Mouse (Mus musculus) activated CD4-positive, CD25-positive, alpha-beta regulatory T cell, adult 4 months (primary cell): ENCODE data around the gene Pbx2. TPM values are rescaled to one million over a fixed set of nuclear protein-coding genes. Genes with fewer than 3 reads are reported as not detected.

Experiments used
- ATAC-seq: one replicate; pipeline ENCODE4 v1.8.0; 2017
- polyA plus RNA-seq, 2 experiments: library from polyadenylated mRNA; unstranded; fragments of 100-300 nt; shearing (Covaris generic); gene quantifications; one replicate each; pipeline ENCODE4 v1.2.1; 2017

The Pbx2 gene
- polyA plus RNA-seq, 2 experiments from 2014 or later = 8.5 to 10.2 TPM

GRCm38 (mm10) chr17:34630761-34631301 lies 39.8 kb downstream of the Pbx2 start:
- ATAC-seq = no peak

DNA sequence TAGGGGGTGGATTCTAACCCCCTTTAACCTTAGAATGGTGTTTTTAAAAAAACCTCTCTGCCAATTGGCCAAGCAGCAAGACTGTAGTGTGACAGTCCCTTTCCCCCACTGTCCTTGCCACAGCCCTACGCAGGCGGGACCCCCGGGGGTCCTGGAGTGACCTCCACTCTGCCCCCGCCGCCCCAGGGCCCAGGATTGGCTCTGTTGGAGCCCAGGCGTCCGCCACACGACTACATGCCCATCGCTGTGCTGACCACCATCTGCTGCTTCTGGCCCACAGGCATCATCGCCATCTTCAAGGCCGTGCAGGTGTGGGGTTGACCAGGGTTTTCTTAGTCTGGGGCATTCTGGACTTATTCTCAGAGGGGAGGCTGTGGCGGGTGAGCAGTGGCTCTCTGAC lies 40.6 kb downstream of the Pbx2 start:
- ATAC-seq = no peak

DNA sequence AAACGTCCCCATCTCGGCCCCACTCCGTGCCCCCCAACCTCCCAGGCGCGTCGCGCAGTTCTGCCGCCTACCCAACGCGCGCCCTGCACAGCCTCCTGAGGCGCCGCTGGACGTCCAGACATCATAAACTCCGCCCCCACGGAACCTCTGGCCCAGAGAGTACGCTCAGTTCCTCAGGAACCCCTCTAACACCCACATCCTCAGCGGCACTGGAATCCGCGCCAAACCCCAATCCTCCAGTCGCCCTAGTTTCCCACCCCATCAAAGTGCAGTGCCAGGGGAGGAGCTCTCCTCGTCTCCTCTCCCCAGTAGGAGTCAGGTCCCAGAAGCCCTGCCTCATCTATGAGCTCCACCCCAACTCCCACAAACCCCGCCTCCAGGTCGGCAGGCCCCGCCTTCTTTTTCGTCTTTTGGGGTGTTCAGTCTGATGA lies 41.2 kb downstream of the Pbx2 start:
- ATAC-seq = peak; percentile 44

GRCm38 (mm10) chr17:34635671-34636070 lies 44.6 kb downstream of the Pbx2 start:
- no peak for ATAC-seq

GRCm38 (mm10) chr17:34637459-34637858 lies 46.4 kb downstream of the Pbx2 start:
- no peak for ATAC-seq

GRCm38 (mm10) chr17:34639461-34640255 lies 48.6 kb downstream of the Pbx2 start:
- no peak for ATAC-seq

DNA sequence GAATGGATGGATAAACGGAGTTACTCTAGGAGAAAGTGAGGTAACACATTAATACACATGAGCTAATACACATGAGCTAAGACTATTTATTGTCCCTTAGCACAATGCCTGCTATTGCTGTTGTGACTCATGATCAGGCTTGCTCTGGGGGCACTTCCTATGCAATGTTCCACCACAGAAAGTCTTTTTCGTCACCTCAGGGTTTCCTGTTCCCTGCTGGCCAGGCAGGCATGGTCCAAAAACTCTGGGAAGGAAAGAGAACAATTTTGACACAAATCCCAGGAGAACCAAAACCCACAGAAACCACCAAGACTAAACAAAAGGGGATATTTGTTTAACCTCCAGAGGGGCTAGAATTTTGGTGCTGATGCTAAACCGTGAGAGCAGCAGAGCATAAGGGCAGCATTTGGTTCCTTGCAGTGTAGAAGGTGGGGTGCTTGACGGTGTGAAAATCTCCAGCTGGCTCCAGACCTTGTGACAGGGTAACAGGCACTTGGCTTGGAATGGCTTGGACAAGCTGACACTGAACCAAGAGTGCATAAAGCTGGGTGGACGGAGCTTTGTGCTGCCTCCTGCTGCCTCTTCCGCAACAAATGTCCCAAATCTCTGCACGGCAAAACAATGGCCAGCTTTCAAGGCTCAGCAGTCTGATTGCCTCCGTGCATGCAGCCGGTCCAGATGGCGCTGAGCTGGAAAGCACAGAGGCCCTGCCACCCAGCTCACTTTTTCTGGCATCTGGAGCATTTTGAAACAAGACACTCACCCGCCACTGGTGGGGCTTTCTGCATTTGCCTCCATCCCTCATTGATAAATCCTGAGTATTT lies 49.9 kb downstream of the Pbx2 start:
- no peak for ATAC-seq

DNA sequence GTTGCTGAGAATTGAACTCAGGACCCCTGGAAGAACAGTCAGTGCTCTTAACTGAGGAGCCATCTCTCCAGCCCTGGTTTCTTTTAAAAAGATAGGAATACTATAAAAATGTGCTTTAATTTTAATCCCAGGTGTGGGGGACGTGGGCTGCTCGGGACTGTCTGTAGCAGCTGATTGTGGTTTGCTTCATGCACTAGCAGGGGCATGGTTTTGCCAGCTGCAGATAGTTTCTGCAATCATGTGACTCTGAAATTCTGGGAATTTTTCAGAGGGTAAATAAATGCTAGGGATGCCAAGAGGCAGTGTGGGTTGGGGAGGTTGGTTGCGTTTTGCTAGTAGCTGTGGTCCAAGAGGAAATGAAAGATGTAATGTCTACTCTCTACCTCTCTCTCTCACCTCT lies 50.9 kb downstream of the Pbx2 start:
- ATAC-seq = no peak

DNA sequence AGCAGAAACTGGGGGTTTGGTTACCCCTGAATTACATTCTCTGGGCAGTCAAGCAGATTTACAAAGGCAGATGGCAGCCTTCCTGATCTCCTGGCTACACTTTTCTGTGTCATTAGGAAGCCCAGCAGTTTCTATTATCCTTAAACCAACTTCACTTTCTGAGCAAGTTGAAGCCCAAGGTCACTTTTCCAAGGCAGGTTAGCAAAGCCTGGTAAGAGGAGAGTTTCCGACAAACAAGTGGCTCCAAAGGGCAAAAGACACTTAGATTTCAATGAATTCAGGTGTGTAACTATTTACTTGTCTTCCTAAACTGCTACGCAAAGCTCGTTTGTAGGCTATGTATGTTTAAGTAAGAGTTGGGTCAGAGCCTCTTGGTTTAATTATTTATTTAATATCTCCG lies 52.3 kb downstream of the Pbx2 start:
- no peak for ATAC-seq

DNA sequence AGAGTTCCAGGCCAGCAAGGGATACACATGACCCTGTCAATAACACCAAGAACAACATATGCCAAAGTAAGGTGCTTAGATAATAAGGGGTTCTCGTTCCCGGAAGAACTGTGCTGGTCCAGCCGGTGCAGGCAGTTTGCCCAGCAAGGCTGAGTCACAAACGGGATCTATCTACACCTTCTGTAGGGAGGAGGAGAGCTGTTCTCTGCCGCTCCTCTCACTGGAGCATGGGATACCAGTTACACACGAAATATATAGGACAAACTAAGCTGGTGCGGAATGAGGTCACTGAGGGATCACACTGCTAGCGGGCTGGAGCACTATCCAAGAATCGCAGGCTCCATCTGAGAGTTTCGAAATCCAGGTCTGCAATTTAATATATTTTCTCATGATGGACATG lies 52.9 kb downstream of the Pbx2 start:
- no peak for ATAC-seq

DNA sequence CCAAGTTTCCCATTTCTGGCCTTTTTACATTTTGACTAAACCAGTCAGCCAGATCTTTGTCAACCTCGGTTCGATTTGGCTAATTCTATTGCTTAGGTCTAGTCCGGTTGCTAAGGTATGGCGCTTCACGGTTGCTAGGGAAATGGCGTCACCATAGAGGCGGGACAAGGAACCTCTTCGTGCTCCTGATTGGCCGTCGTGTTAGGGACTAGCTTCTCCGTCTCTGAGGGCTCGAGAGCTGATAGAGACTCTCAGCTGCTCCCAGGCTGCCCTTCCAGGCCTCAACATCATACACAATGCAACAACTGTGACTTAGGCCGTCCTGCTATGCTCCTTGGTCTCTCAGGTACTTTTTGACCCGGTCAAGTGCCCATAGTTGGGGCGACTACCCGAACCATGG lies 53.5 kb downstream of the Pbx2 start, which contains the start of gene Fkbpl:
Gene Fkbpl (plus strand): TSS at position 157 of the 400 bp plus-strand sequence.
- peak; percentile 73 for ATAC-seq

DNA sequence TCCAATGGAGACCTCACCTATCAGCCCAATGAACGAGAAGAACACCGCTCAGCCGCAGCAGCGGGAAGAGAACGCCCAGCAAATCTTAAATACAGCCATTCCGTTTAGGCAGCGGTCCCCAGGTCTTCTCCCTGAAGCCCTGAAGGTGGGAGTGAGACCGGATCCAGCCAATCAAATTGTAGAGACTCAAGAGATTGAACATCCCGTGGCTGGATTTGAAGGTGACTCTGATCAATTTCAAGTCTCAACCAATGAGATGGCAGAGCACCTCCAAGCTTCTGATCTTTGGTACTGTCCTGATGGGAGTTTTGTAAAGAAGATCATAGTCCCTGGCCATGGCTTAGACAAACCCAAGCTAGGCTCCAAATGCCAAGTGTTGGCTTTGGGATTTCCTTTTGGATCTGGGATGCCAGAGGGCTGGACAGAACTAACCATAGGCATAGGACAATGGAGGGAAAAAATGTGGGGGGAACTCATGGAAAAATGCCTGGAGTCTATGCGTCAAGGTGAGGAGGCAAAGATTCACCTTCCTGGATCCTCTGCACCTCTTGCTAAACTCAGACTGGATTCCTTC lies 54.3 kb downstream of the Pbx2 start:
- ATAC-seq = no peak

DNA sequence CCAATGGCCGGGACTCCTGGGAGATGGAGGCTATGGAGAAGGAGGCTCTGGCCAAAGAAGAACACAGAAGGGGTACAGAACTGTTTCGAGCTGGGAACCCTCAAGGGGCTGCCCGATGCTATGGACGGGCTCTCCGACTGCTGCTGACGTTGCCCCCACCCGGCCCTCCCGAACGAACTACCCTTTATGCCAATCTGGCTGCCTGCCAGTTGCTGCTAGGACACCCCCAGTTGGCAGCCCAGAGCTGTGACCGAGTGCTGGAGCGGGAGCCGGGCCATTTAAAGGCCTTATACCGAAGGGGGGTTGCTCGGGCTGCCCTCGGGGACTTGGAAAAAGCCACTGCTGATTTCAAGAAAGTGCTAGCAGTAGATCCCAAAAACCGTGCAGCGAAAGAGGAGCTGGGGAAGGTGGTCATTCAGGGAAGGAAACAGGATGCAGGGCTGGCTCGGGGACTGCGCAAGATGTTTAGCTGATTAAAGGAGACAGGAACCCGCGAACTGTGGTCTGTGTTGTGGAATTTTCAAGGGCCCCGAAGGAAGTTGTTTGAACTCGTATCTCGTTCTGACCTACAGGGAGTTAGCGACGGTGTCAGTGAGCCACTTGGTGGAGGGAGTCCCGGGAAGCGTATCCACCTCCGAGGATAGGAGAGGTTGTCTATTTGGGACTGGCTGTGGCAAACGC lies 54.9 kb downstream of the Pbx2 start:
- ATAC-seq = no peak

Other genes with a start within 250 kb of the Pbx2 start
- under 1 TPM; 0.17 to 0.42 TPM for gene Btnl2, start 236.4 kb upstream of the Pbx2 start, polyA plus RNA-seq
- not detected for gene Btnl1, start 214.1 kb upstream of the Pbx2 start, polyA plus RNA-seq
- gene BC051142, start 192.4 kb upstream of the Pbx2 start, polyA plus RNA-seq = 1 to 10 TPM in 1 of 2 experiments, not detected in 1; 2.3 TPM
- not detected for gene Btnl4, start 113.9 kb upstream of the Pbx2 start, polyA plus RNA-seq
- not detected for gene Btnl6, start 73.9 kb upstream of the Pbx2 start, polyA plus RNA-seq
- under 1 TPM; 0.52 to 0.58 TPM for gene Notch4, start 27.0 kb upstream of the Pbx2 start, polyA plus RNA-seq
- gene Gpsm3, start 1.5 kb upstream of the Pbx2 start, polyA plus RNA-seq = 100 to 1,000 TPM; 213 to 307 TPM
- gene Ager, start 6.6 kb downstream of the Pbx2 start, polyA plus RNA-seq = 1 to 10 TPM; 2.5 to 5.4 TPM
- 10 to 100 TPM; 49.0 to 56.9 TPM for gene Rnf5, start 12.4 kb downstream of the Pbx2 start, polyA plus RNA-seq
- 10 to 100 TPM; 16.9 to 18.4 TPM for gene Agpat1, start 13.0 kb downstream of the Pbx2 start, polyA plus RNA-seq
- 1 to 10 TPM; 1.3 to 1.9 TPM for gene Egfl8, start 24.7 kb downstream of the Pbx2 start, polyA plus RNA-seq
- 10 to 100 TPM; 13.3 to 16.8 TPM for gene Ppt2, start 37.2 kb downstream of the Pbx2 start, polyA plus RNA-seq
- 1 to 10 TPM in 1 of 2 experiments, under 1 TPM in 1; 0.34 to 1.4 TPM for gene Prrt1, start 38.3 kb downstream of the Pbx2 start, polyA plus RNA-seq
- gene Fkbpl, start 53.5 kb downstream of the Pbx2 start, polyA plus RNA-seq = 1 to 10 TPM; 3.5 to 5.4 TPM
- 10 to 100 TPM; 15.6 to 26.7 TPM for gene Atf6b, start 55.9 kb downstream of the Pbx2 start, polyA plus RNA-seq
- not detected for gene Tnxb, start 79.3 kb downstream of the Pbx2 start, polyA plus RNA-seq
- not detected for gene C4b, start 152.6 kb downstream of the Pbx2 start, polyA plus RNA-seq
- gene Cyp21a1, start 213.3 kb downstream of the Pbx2 start, polyA plus RNA-seq = not detected
- gene Stk19, start 245.7 kb downstream of the Pbx2 start, polyA plus RNA-seq = 10 to 100 TPM; 37.3 to 51.6 TPM
- 10 to 100 TPM; 19.8 to 28.0 TPM for gene Dxo, start 245.8 kb downstream of the Pbx2 start, polyA plus RNA-seq